Mouse (Mus musculus): ENCODE results near the gene Gm8332. TPM values are rescaled to one million over a fixed set of nuclear protein-coding genes. Genes with fewer than 3 reads are reported as not detected.
"Not testable (repeated sequence)": the region's sequence is repeated elsewhere in the genome, so short reads cannot be mapped to it uniquely, and the experiment has no call there.

Gene Gm8332
- total RNA-seq (2021): not detected
- long read RNA-seq, experiment 1: 0 reads
- long read RNA-seq, experiment 2: 0 reads

- DNase-seq: not testable (repeated sequence)
Measured at GRCm38 (mm10) chr12:88250000-88250399, at the start of gene Gm8332. Gene Gm8332, minus strand, starts transcription at chr12:88250100.

DNA sequence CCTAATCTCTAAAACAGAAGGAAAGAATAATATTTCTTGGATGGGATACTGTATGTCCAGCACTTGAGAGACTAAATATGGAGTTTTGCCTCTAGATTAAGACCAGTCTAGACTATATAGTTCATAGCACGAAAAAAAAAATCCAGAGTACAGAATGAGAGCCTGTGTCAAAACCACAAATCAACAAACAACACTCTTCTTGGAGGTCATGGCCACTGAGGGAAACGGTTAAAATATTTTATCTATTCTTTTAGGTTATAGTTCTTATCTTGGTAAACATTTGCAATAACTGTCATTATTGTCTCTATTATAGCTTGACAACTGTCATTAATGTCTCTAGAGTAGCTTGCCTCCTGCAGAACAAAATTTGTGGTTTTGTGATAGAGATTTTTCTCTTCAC is 47.3 kb upstream of the Gm8332 start:
- DNase-seq: not testable (repeated sequence)

DNA sequence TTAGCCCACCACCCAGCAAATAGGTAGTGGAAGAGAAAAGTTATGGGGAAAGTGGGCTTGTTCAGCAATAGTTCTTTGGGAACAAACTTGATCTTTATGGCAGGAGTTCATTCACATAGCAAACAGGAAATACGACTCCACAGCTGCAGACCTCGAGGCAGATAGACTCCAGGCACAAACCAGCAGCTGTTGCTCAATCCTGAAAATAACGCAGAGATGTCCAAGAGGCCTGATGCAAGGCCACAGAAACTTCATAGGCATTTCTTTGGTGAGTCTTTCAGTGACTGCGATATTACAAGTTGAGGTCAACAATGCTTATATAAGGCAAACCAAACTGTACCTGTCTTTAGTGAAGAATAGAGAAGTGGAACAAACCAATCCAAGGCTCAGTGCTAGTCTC is 43.2 kb upstream of the Gm8332 start:
- DNase-seq: not testable (repeated sequence)

- not testable (repeated sequence) for DNase-seq
Measured at GRCm38 (mm10) chr12:88285224-88285623, 35.3 kb upstream of the Gm8332 start.

DNA sequence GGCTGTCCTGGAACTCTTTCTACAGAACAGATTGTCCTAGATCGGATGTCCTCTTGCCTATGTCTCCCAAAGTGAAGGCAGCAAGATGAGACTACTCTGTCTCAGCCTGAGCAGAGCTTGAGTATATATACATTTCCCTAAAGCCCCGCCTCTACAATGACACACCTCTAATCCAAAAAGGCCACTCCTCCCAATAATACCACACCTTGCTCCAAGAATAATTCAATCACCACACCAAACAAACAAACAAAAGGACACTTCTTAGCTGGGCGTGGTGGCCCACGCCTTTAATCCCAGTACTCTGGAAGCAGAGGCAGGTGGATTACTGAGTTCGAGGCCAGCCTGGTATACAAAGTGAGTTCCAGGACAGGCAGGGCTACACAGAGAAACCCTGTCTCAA is 24.5 kb upstream of the Gm8332 start, which contains the start of gene Gm5662:
Gm5662 (minus strand) TSS at position 101 of the 400 bp plus-strand sequence.
- DNase-seq: not testable (repeated sequence)

DNA sequence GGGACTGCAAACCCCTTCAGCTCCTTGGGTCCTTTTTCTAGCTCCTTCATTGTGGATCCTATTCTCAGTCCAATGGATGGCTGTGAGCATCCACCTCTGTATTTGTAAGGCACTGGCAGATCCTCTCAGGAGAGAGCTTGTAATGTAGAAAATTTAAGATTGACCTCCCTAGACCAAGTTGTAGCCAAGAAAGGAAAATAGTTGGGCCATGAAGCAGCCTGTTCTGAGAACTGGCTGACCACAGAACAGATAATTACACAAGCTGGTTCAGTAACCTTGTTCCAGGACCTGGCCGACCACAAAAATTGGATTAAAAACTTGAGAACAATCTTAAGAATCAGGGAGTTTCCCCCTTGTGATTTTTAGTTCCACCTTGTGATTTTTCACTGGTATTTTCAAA is 7.3 kb upstream of the Gm8332 start:
- no peak for DNase-seq

DNA sequence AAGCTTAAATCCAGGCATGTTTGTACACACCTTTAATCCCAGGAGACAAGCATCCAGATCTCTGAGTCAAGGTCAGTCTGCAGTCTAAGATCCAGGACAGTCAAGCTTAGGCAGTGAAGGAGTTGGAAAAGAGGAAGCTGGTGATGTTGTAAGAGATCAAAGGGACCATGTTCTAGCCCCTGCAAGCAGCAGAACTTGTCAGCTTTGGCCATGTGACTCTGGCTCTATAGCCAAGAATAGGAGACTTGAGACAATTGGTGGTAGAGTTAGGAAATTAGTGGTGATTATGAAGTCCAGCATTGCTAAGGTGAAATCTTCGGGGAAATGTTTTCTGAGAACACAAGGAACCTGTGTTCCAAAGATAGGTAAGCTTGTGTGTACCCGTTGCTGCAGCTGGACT is 6.0 kb upstream of the Gm8332 start:
- not testable (repeated sequence) for DNase-seq

GRCm38 (mm10) chr12:88245786-88246185 is 4.1 kb downstream of the Gm8332 start:
- not testable (repeated sequence) for DNase-seq

GRCm38 (mm10) chr12:88242940-88243339 is 7.0 kb downstream of the Gm8332 start:
- DNase-seq: not testable (repeated sequence)

- DNase-seq: no peak
Measured at GRCm38 (mm10) chr12:88219445-88219844, 30.5 kb downstream of the Gm8332 start.

GRCm38 (mm10) chr12:88218059-88218458 is 31.8 kb downstream of the Gm8332 start:
- DNase-seq: not testable (repeated sequence)

GRCm38 (mm10) chr12:88214641-88215040 is 35.3 kb downstream of the Gm8332 start:
- no peak for DNase-seq

DNA sequence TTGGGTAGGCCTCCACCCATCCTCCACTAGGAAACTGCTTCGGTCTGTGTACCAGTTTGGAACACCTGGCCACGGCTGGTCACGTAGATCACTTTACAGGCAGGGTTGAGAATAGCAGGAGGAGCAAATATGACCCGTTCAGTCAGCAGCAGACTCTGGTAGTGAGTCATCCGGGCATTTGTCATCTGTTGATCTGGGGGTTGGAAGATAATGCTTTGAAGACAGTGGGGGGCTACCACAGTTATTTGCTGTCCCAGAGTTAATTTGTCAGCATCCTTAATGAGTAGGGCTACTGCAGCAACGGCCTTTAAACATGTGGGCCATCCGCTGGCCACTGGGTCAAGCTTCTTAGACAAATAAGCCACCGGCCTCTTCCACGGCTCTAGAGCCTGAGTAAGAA is 38.4 kb downstream of the Gm8332 start:
- DNase-seq: not testable (repeated sequence)

DNA sequence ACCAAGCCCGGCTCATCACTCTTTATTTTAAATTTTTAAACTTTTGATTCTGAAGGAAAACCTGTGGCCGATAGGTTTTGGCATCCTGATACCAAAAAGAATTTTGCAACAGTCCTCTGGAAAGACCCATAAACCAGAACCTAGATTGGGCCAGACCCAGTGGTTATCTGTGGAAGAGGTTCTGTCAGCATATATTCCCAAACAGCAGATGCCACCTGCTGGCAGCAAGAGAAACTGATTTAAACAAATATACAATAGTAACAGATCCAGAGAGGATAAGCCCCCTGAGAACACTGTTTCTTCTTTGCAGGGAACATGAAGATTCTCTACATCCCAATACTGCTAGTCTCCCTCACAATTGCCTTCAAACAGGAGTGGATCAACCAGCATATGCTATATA is 47.0 kb downstream of the Gm8332 start:
- no peak for DNase-seq

Other genes starting within 250 kb of the Gm8332 start
- gene Gm2075, start 238.3 kb downstream of the Gm8332 start, total RNA-seq (2021): not detected
- gene Gm6803, start 231.3 kb downstream of the Gm8332 start, total RNA-seq (2021): not detected
- not detected for gene Gm2056, start 223.1 kb downstream of the Gm8332 start, total RNA-seq (2021)
- not detected for gene Gm16368, start 166.4 kb downstream of the Gm8332 start, total RNA-seq (2021)
- not detected for gene Gm10436, start 68.0 kb downstream of the Gm8332 start, total RNA-seq (2021)
- not detected for gene Gm5662, start 24.4 kb upstream of the Gm8332 start, total RNA-seq (2021)
- not detected for gene Gm5039, start 73.9 kb upstream of the Gm8332 start, total RNA-seq (2021)
- 10 to 100 TPM; 13.9 to 19.0 TPM for gene Adck1, start 110.5 kb upstream of the Gm8332 start, total RNA-seq (2021)